Mouse (Mus musculus): ENCODE data around the gene Asb9. TPM values are rescaled to one million over a fixed set of nuclear protein-coding genes. Genes with fewer than 3 reads are reported as not detected.

Gene Asb9
- polyA plus RNA-seq, 1 experiment from 2014 or later = not detected

- Histone ChIP-seq H3K27me3 (ENCODE audit: control insufficient read depth, insufficient read depth, low read length) (no peaks in the 10 kb centered on the region), H3K27ac (ENCODE audit: low read depth, low read length) (no peak overlapping the region), H3K9ac (replicated peaks; ENCODE audit: low read depth, low read length) (no peak overlapping the region), H3K9me3 (ENCODE audit: control insufficient read depth, low read length) (no peaks in the 10 kb centered on the region), H3K4me3 (ENCODE audit: low read depth, low read length) (no peak overlapping the region), H3K4me2 (ENCODE audit: low read depth, low read length) (no peak overlapping the region), H3K36me3 (ENCODE audit: control insufficient read depth, insufficient read depth, low read length) (no peaks in the 10 kb centered on the region), H3K4me1 (ENCODE audit: control insufficient read depth, insufficient read depth, low read length) (no peaks in the 10 kb centered on the region)
- ATAC-seq (ENCODE audit: low read depth) = no peak
- WGBS = 44% methylated on average over 1 of the region's 1 CpGs
Measured at GRCm38 (mm10) chrX:164570195-164570594, 64.1 kb downstream of the Asb9 start.

GRCm38 (mm10) chrX:164576967-164577366 lies 70.8 kb downstream of the Asb9 start:
- Histone ChIP-seq H3K4me1 (ENCODE audit: control insufficient read depth, insufficient read depth, low read length) (no peaks in the 10 kb centered on the region), H3K27ac (ENCODE audit: low read depth, low read length) (no peak overlapping the region), H3K27me3 (ENCODE audit: control insufficient read depth, insufficient read depth, low read length) (no peaks in the 10 kb centered on the region), H3K4me2 (ENCODE audit: low read depth, low read length) (no peak overlapping the region), H3K9me3 (ENCODE audit: control insufficient read depth, low read length) (no peaks in the 10 kb centered on the region), H3K4me3 (ENCODE audit: low read depth, low read length) (no peak overlapping the region), H3K9ac (replicated peaks; ENCODE audit: low read depth, low read length) (no peak overlapping the region), H3K36me3 (ENCODE audit: control insufficient read depth, insufficient read depth, low read length) (no peaks in the 10 kb centered on the region)
- peak; percentile 66; the same call in 1 of the 2 replicates for ATAC-seq (ENCODE audit: low read depth)
- WGBS = 69% methylated on average over 3 of the region's 3 CpGs

Other genes starting within 250 kb of the Asb9 start
- gene Bmx, start 248.1 kb upstream of the Asb9 start, polyA plus RNA-seq (2014; fragmentation: Nextera tagmentation; extraction: Ambion mirVana) = 0.37 TPM in 1 of 2 replicates, not detected in the other
- 2.5 and 4.1 TPM in 2 replicates for gene Pir, start 237.0 kb upstream of the Asb9 start, polyA plus RNA-seq (2014; fragmentation: Nextera tagmentation; extraction: Ambion mirVana)
- gene Vegfd, start 132.9 kb upstream of the Asb9 start, polyA plus RNA-seq (2014; fragmentation: Nextera tagmentation; extraction: Ambion mirVana) = 0.09 and 0.19 TPM in 2 replicates
- 4.4 and 6.7 TPM in 2 replicates for gene Piga, start 86.5 kb upstream of the Asb9 start, polyA plus RNA-seq (2014; fragmentation: Nextera tagmentation; extraction: Ambion mirVana)
- not detected in 2 replicates for gene Asb11, start 69.3 kb upstream of the Asb9 start, polyA plus RNA-seq (2014; fragmentation: Nextera tagmentation; extraction: Ambion mirVana)